Mouse (Mus musculus) right cerebral cortex, adult 18-20 months (tissue): ENCODE measurements at regions not wholly inside any gene's neighbourhood (a gene's known extent, or its start where the extent isn't known, plus 50 kb on each side); places are given as distances from the start of the nearest gene placed in this dataset.
"Not testable (repeated sequence)": the region's sequence is repeated elsewhere in the genome, so short reads cannot be mapped to it uniquely, and the experiment has no call there.

Source experiments
- DNase-seq: peaks from one replicate; pipeline ENCODE4 v3.0.0; 2022; ENCODE audit warnings: mixed read lengths

- DNase-seq = not testable (repeated sequence)
Observed at GRCm38 (mm10) chr3:7811301-7811700, 1191.1 kb upstream of the 1700008P02Rik start.

- not testable (repeated sequence) for DNase-seq
Observed at GRCm38 (mm10) chr3:7805121-7805520, 1184.9 kb upstream of the 1700008P02Rik start.

- peak; percentile 1 for DNase-seq
Observed at GRCm38 (mm10) chr3:7804209-7804608, 1184.0 kb upstream of the 1700008P02Rik start.

GRCm38 (mm10) chr3:7799486-7799885 lies 1179.2 kb upstream of the 1700008P02Rik start:
- DNase-seq = no peak

- DNase-seq = peak; percentile 1
Observed at GRCm38 (mm10) chr3:7787665-7788064, 1167.4 kb upstream of the 1700008P02Rik start.

GRCm38 (mm10) chr3:7785096-7785495 lies 1164.9 kb upstream of the 1700008P02Rik start:
- DNase-seq = no peak

GRCm38 (mm10) chr3:7755445-7755844 lies 1135.2 kb upstream of the 1700008P02Rik start:
- DNase-seq = no peak

GRCm38 (mm10) chr3:7713741-7714140 lies 1093.5 kb upstream of the 1700008P02Rik start:
- no peak for DNase-seq

- DNase-seq = no peak
Observed at GRCm38 (mm10) chr3:7713130-7713529, 1092.9 kb upstream of the 1700008P02Rik start.

GRCm38 (mm10) chr3:7712466-7712865 lies 1092.2 kb upstream of the 1700008P02Rik start:
- no peak for DNase-seq

- no peak for DNase-seq
Observed at GRCm38 (mm10) chr3:7708609-7709008, 1088.4 kb upstream of the 1700008P02Rik start.

GRCm38 (mm10) chr3:7683536-7683935 lies 1063.3 kb upstream of the 1700008P02Rik start:
- no peak for DNase-seq

- not testable (repeated sequence) for DNase-seq
Observed at GRCm38 (mm10) chr3:7682816-7683215, 1062.6 kb upstream of the 1700008P02Rik start.

- DNase-seq = no peak
Observed at GRCm38 (mm10) chr3:7682311-7682710, 1062.1 kb upstream of the 1700008P02Rik start.

GRCm38 (mm10) chr3:7669956-7670355 lies 1049.7 kb upstream of the 1700008P02Rik start:
- DNase-seq = no peak

- DNase-seq = not testable (repeated sequence)
Observed at GRCm38 (mm10) chr3:7667851-7668250, 1047.6 kb upstream of the 1700008P02Rik start.

GRCm38 (mm10) chr3:7666391-7667142 lies 1046.3 kb upstream of the 1700008P02Rik start:
- DNase-seq = not testable (repeated sequence)
